Mouse (Mus musculus) G1E-ER4 (cell line): ENCODE results near the gene Hunk. TPM values are rescaled to one million over a fixed set of nuclear protein-coding genes. Genes with fewer than 3 reads are reported as not detected.

ENCODE experiments used
- GATA1 ChIP-seq: IDR thresholded peaks from one replicate; pipeline ENCODE4 v1.8.0; 2012; ENCODE audit warnings: low read length, inconsistent platforms
- polyA plus RNA-seq: library from polyadenylated mRNA; stranded (reverse); fragments of >175 nt; gene quantifications from 2 replicates; pipeline ENCODE4 v1.2.3, GENCODE M21; 2012

Hunk gene
- not detected in 2 replicates for polyA plus RNA-seq

GRCm38 (mm10) chr16:90385688-90386513 lies at the start of gene Hunk:
Gene Hunk (plus strand): TSS chr16:90386013.
- TF ChIP-seq GATA1 = no peak

GRCm38 (mm10) chr16:90339026-90339425 lies 46.8 kb upstream of the Hunk start:
- no peak for TF ChIP-seq GATA1

- TF ChIP-seq GATA1 = no peak
Measured at GRCm38 (mm10) chr16:90341086-90341485, 44.7 kb upstream of the Hunk start.

- TF ChIP-seq GATA1 = no peak
Measured at GRCm38 (mm10) chr16:90349700-90350548, 35.9 kb upstream of the Hunk start.

- TF ChIP-seq GATA1 = no peak
Measured at GRCm38 (mm10) chr16:90351726-90352125, 34.1 kb upstream of the Hunk start.

- no peak for TF ChIP-seq GATA1
Measured at GRCm38 (mm10) chr16:90352691-90353090, 33.1 kb upstream of the Hunk start.

- TF ChIP-seq GATA1 = no peak
Measured at GRCm38 (mm10) chr16:90353156-90353555, 32.7 kb upstream of the Hunk start.

- TF ChIP-seq GATA1 = no peak
Measured at GRCm38 (mm10) chr16:90359329-90359728, 26.5 kb upstream of the Hunk start.

GRCm38 (mm10) chr16:90359750-90360149 lies 26.1 kb upstream of the Hunk start:
- no peak for TF ChIP-seq GATA1

- TF ChIP-seq GATA1 = no peak
Measured at GRCm38 (mm10) chr16:90360327-90360726, 25.5 kb upstream of the Hunk start.

- TF ChIP-seq GATA1 = no peak
Measured at GRCm38 (mm10) chr16:90362926-90363325, 22.9 kb upstream of the Hunk start.

- TF ChIP-seq GATA1 = no peak
Measured at GRCm38 (mm10) chr16:90379897-90380296, 5.9 kb upstream of the Hunk start.

- TF ChIP-seq GATA1 = no peak
Measured at GRCm38 (mm10) chr16:90381633-90382032, 4.2 kb upstream of the Hunk start.

GRCm38 (mm10) chr16:90382701-90383280 lies 3.0 kb upstream of the Hunk start:
- TF ChIP-seq GATA1 = no peak

GRCm38 (mm10) chr16:90384058-90384457 lies 1.8 kb upstream of the Hunk start:
- no peak for TF ChIP-seq GATA1

- TF ChIP-seq GATA1 = no peak
Measured at GRCm38 (mm10) chr16:90384846-90385245, 967 bp upstream of the Hunk start.
